Mouse (Mus musculus) ES-E14 (cell line): ENCODE measurements at regions not wholly inside any gene's neighbourhood (a gene's known extent, or its start where the extent isn't known, plus 50 kb on each side); places are given as distances from the start of the nearest gene placed in this dataset.

Experiments used
- DNase-seq: peaks from one replicate; pipeline ENCODE4 v3.0.0-alpha.2; 2013; ENCODE audit warnings: low read depth, low spot score
- H3K27ac ChIP-seq: 2 replicates; pipeline ENCODE4 v1.5.1; 2012; ENCODE audit warnings: low read depth, mild to moderate bottlenecking, low read length, moderate library complexity, mixed read lengths; ENCODE audit not compliant: poor library complexity, insufficient read depth, severe bottlenecking
- H3K36me3 ChIP-seq: 2 replicates; pipeline ENCODE4 v1.6.1; 2012; ENCODE audit warnings: mild to moderate bottlenecking, low read length, moderate library complexity, mixed read lengths; ENCODE audit not compliant: control insufficient read depth, poor library complexity, insufficient read depth, severe bottlenecking
- H3K4me1 ChIP-seq, 2 experiments: fragments of 150-350 bp in 1 of 2; sonication (generic) in 1 of 2; 2 replicates each; pipeline ENCODE4 v1.6.1; 2012; ENCODE audit warnings: low read length in 2 of 2, mild to moderate bottlenecking in 1 of 2, mixed read lengths in 1 of 2; ENCODE audit not compliant: control insufficient read depth in 2 of 2, insufficient read depth in 2 of 2, poor library complexity in 1 of 2
- H3K4me3 ChIP-seq, 2 experiments: fragments of 150-350 bp in 1 of 2; sonication (generic) in 1 of 2; 2 replicates each; pipeline ENCODE4 v1.5.1; 2012; ENCODE audit warnings: low read length in 2 of 2, low read depth in 1 of 2, mild to moderate bottlenecking in 1 of 2, mixed read lengths in 1 of 2; ENCODE audit not compliant: insufficient read depth in 1 of 2, poor library complexity in 1 of 2, severe bottlenecking in 1 of 2
- H3K9ac ChIP-seq: 2 replicates; pipeline ENCODE4 v1.6.1; 2012; ENCODE audit warnings: low read depth, mild to moderate bottlenecking, low read length, mixed read lengths; ENCODE audit not compliant: poor library complexity, insufficient read depth, severe bottlenecking
- H3K9me3 ChIP-seq: fragments of 150-350 bp; sonication (generic); 2 replicates; pipeline ENCODE4 v1.6.1; 2012; ENCODE audit warnings: low read depth, mild to moderate bottlenecking, low read length; ENCODE audit not compliant: control insufficient read depth, insufficient read depth
- CHD2 ChIP-seq: IDR thresholded peaks from 2 replicates; pipeline ENCODE4 v1.6.1; 2014; ENCODE audit warnings: mild to moderate bottlenecking, low read depth, low read length, inconsistent platforms
- HCFC1 ChIP-seq: IDR thresholded peaks from 2 replicates; pipeline ENCODE4 v1.6.1; 2012; ENCODE audit warnings: low read length, inconsistent platforms, borderline replicate concordance; ENCODE audit not compliant: insufficient read depth
- MAFK ChIP-seq: IDR thresholded peaks from 2 replicates; pipeline ENCODE4 v1.6.1; 2014; ENCODE audit warnings: mild to moderate bottlenecking, low read depth, low read length, inconsistent platforms; ENCODE audit not compliant: insufficient read depth
- ZC3H11A ChIP-seq: IDR thresholded peaks from 2 replicates; pipeline ENCODE4 v1.6.1; 2012; ENCODE audit warnings: low read depth, mild to moderate bottlenecking, inconsistent platforms, low read length, borderline replicate concordance
- ZNF384 ChIP-seq: IDR thresholded peaks from 2 replicates; pipeline ENCODE4 v1.6.1; 2012; ENCODE audit warnings: low read depth, low read length, inconsistent platforms
- in situ Hi-C, 2 experiments: fragments of 600-800 bp; cut with MboI; formaldehyde crosslinking; loops; one replicate each; pipeline ENCODE4 v1.15.1; 2025; ENCODE audit warnings: low sequenced_read_pairs in 2 of 2, inconsistent platforms in 1 of 2; ENCODE audit not compliant: unreplicated experiment in 2 of 2

DNA sequence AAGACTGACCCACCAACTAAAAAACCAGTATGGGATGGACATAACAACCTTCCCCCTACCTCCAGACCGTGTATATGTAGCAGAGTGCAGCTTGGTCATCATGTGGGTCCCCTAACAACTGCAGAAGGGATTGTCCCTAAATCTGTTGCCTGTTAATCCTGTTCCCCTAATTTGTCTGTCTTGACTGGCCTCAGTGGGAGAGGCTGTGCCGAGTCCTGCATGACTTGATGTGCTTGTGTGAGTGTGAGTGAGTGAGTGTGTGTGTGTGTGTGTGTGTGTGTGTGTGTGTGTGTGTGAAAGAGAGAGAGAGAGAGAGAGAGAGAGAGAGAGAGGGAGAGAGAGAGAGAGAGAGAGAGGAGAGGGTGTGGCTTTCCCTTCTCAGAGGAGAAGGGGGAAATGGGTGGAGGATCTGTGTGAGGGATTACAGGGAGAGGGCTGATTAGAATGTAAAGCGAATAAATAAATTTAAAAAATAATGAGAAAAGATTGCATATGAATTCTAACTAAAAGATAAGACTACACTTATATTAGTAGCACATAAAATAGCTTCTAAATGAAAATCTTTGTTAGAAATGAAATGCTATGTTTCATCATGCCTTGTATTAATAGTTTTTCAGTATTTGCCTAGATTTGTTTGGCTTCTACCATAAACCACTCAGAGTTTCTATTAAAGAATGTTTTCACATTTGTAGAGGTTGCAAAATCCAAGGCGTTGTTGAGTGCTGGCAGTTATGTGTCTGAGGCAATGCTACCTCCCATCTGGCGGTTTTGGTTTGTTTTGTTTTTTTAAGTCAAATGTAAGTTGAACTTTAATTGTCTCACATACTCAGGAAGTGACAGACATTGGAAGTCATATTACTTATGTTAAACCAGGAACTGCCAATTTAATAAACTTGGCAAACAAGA lies 740.9 kb downstream of the Abca13 start:
- H3K9me3 ChIP-seq = no peaks in the 10 kb centered on the region
- H3K36me3 ChIP-seq = no peaks in the 10 kb centered on the region
- no peak overlapping the region for H3K4me3 ChIP-seq
- H3K4me1 ChIP-seq = no peaks in the 10 kb centered on the region
- in situ Hi-C loops = no loop called here
- no peak overlapping the region for H3K27ac ChIP-seq
- TF ChIP-seq MAFK (no peak), ZNF384 (no peak), CHD2 (no peak), HCFC1 (no peak), ZC3H11A (no peak)
- no peak overlapping the region for H3K9ac ChIP-seq
- DNase-seq = no peak

GRCm38 (mm10) chr11:9962696-9963202 lies 771.0 kb downstream of the Abca13 start:
- Histone ChIP-seq H3K9me3 (no peaks in the 10 kb centered on the region), H3K36me3 (no peaks in the 10 kb centered on the region), H3K4me3 (no peak overlapping the region), H3K9ac (no peak overlapping the region), H3K4me1 (peaks cover 0 to 3% of the 10 kb centered on the region in 2 experiments; a peak in 1 of 4 replicates), H3K27ac (no peak overlapping the region)
- DNase-seq = no peak
- in situ Hi-C loops = no loop called here
- TF ChIP-seq ZNF384 (no peak), CHD2 (no peak), HCFC1 (no peak), ZC3H11A (no peak), MAFK (no peak)

DNA sequence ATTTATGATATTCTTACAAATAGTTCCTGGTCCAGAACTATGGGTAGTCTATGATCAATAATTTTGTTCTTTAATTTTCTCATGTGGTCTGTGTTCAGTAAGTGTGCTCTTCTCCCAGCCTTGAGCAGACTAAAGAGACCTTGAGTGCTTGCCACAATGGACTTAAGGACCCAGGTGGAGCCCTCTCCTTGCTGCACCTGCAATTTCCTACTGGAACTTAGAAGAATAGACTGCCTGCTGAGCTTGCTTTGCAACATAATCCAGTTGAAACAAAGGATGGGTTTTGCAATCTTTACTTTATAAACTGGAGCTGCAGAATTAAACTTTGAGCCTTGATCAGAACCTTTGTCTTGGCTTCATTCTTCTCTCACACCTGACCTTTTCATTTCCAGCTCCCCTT lies 791.2 kb downstream of the Abca13 start:
- DNase-seq = peak; percentile 21
- in situ Hi-C loops = no loop called here
- Histone ChIP-seq H3K27ac (no peak overlapping the region), H3K9ac (no peak overlapping the region), H3K4me3 (no peak overlapping the region), H3K4me1 (peaks cover 0 to 4% of the 10 kb centered on the region in 2 experiments; a peak in 1 of 4 replicates), H3K36me3 (no peaks in the 10 kb centered on the region), H3K9me3 (no peaks in the 10 kb centered on the region)
- TF ChIP-seq CHD2 (no peak), ZC3H11A (no peak), ZNF384 (no peak), MAFK (no peak), HCFC1 (no peak)

DNA sequence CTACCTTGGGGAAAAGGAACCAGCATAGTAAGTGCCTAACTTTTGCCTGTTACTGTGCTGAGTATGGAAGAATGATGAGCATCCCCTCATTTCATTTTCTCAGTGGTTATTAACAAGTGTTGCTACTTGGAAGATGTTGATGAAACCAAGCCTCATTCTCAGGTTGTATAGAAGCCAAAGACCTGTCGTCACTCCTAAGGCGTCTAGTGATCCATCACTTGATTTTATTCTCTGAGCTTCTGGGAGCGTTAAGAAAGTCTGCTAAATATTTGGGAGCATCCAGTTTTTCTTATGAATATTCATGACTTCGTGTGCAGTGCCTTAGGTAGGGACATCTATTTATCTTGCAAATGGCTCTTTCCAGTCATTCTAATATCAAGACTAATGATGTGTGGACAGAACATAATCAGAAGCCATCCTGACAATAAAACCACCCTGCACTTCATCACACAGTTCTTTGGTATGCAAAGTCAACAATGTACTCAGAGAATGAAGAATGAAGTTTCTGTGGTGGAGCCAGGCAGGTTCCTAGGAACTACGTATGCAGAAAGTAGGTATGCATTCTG lies 802.9 kb downstream of the Abca13 start:
- Histone ChIP-seq H3K36me3 (no peaks in the 10 kb centered on the region), H3K4me3 (no peak overlapping the region), H3K4me1 (no peaks in the 10 kb centered on the region), H3K27ac (no peak overlapping the region), H3K9me3 (no peaks in the 10 kb centered on the region), H3K9ac (no peak overlapping the region)
- TF ChIP-seq ZNF384 (no peak), CHD2 (no peak), ZC3H11A (no peak)
- in situ Hi-C loops = no loop called here
- no peak for DNase-seq
